Mouse (Mus musculus) forebrain, embryonic 15.5 days (tissue): ENCODE measurements at regions not wholly inside any gene's neighbourhood (a gene's known extent, or its start where the extent isn't known, plus 50 kb on each side); places are given as distances from the start of the nearest gene placed in this dataset.
A peak's percentile ranks its signal among the peaks of the same experiment; 100 is the strongest.

Experiments
- ATAC-seq: fragments of 200-750 bp; cut with Nextera tagmentation; replicated peaks from 2 replicates; pipeline ENCODE4 v1.8.0; 2017; ENCODE audit warnings: mild to moderate bottlenecking, moderate TSS enrichment, moderate library complexity
- H3K27ac ChIP-seq: fragments of 300-500 bp; sonication (generic); replicated peaks from 2 replicates; pipeline ENCODE4 v1.5.1; 2015; ENCODE audit warnings: mild to moderate bottlenecking, inconsistent platforms
- H3K27me3 ChIP-seq: fragments of 300-500 bp; sonication (generic); 2 replicates; pipeline ENCODE4 v1.6.1; 2015; ENCODE audit warnings: inconsistent platforms
- H3K36me3 ChIP-seq: fragments of 300-500 bp; sonication (generic); 2 replicates; pipeline ENCODE4 v1.6.1; 2015; ENCODE audit warnings: mild to moderate bottlenecking, inconsistent platforms
- H3K4me1 ChIP-seq: fragments of 300-500 bp; sonication (generic); 2 replicates; pipeline ENCODE4 v1.6.1; 2015; ENCODE audit warnings: inconsistent platforms
- H3K4me2 ChIP-seq: fragments of 300-500 bp; sonication (generic); replicated peaks from 2 replicates; pipeline ENCODE4 v1.6.1; 2015; ENCODE audit warnings: mild to moderate bottlenecking, inconsistent platforms
- H3K4me3 ChIP-seq: fragments of 300-500 bp; sonication (generic); 2 replicates; pipeline ENCODE4 v1.5.1; 2015; ENCODE audit warnings: mild to moderate bottlenecking, inconsistent platforms
- H3K9ac ChIP-seq: fragments of 300-500 bp; sonication (generic); replicated peaks from 2 replicates; pipeline ENCODE4 v1.6.1; 2015; ENCODE audit warnings: mild to moderate bottlenecking, inconsistent platforms
- H3K9me3 ChIP-seq: fragments of 300-500 bp; sonication (generic); 2 replicates; pipeline ENCODE4 v1.6.1; 2016; ENCODE audit warnings: inconsistent platforms
- WGBS: fragments of 180-500 bp; shearing (Covaris S2); methylation state at CpG from one replicate; pipeline ENCODE4 v1.1.7; 2015; ENCODE audit warnings: mixed read lengths; 5-methylcytosine and 5-hydroxymethylcytosine counted together

GRCm38 (mm10) chr9:111801381-111801780 is 111.2 kb upstream of the Stac start:
- no peak overlapping the region for H3K9ac ChIP-seq
- no peaks in the 10 kb centered on the region for H3K4me1 ChIP-seq
- no peak overlapping the region for H3K4me3 ChIP-seq
- 87% methylated on average over 5 of the region's 5 CpGs for WGBS
- no peak overlapping the region for H3K4me2 ChIP-seq
- no peaks in the 10 kb centered on the region for H3K9me3 ChIP-seq
- no peak for ATAC-seq
- no peaks in the 10 kb centered on the region for H3K36me3 ChIP-seq
- no peaks in the 10 kb centered on the region for H3K27me3 ChIP-seq
- H3K27ac ChIP-seq, result no peak overlapping the region

DNA sequence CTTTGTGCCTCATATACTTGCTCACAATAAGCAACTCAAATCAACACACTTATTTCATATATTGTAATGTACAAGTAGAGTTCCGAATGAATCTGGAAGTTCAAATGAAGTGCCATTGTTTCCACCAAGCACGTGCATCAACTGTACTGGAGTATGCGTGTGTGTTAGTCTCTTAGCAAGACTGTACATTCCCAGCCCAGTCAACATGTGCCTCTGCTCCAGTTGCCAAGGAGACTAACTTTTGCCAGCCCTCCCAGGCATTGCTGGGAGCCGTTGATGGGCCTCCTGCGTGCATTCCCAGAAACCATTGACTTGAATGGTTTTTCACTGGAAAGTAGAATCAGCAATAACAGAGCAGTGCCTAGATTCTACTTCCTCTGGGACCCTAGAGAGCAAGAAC is 110.7 kb upstream of the Stac start:
- Histone ChIP-seq H3K4me2 (no peak overlapping the region), H3K9me3 (no peaks in the 10 kb centered on the region), H3K27me3 (no peaks in the 10 kb centered on the region), H3K4me3 (no peak overlapping the region), H3K36me3 (no peaks in the 10 kb centered on the region), H3K27ac (no peak overlapping the region), H3K9ac (no peak overlapping the region), H3K4me1 (no peaks in the 10 kb centered on the region)
- no peak for ATAC-seq
- WGBS, result 68% methylated on average over 5 of the region's 5 CpGs

DNA sequence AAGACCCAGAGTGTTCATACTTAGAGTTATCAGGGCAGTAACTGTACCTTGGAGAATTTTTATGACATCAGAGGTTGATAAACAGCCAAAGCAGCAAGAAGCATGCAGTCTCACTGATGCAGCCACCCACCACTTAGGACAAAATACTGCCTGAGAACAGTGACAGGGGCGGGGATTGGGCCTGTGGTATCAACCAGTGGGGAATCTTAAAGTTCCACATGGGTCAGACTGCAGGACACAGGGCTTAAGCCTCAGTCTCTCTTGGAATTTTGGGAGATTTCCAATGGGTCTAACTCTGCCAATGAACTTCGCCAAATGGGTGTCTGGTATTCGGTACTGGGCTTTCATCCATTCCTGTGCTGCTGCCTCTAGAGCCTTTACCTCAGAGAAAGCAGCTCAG is 88.8 kb upstream of the Stac start:
- ATAC-seq, result no peak
- no peak overlapping the region for H3K4me2 ChIP-seq
- WGBS, result 78% methylated on average over 3 of the region's 3 CpGs
- H3K4me3 ChIP-seq, result no peak overlapping the region
- H3K36me3 ChIP-seq, result no peaks in the 10 kb centered on the region
- no peak overlapping the region for H3K27ac ChIP-seq
- no peak overlapping the region for H3K9ac ChIP-seq
- no peaks in the 10 kb centered on the region for H3K27me3 ChIP-seq
- H3K9me3 ChIP-seq, result no peaks in the 10 kb centered on the region
- no peaks in the 10 kb centered on the region for H3K4me1 ChIP-seq

- H3K4me2 ChIP-seq, result no peak overlapping the region
- H3K4me1 ChIP-seq, result no peaks in the 10 kb centered on the region
- H3K27me3 ChIP-seq, result no peaks in the 10 kb centered on the region
- no peak overlapping the region for H3K9ac ChIP-seq
- WGBS, result 45% methylated on average over 13 of the region's 13 CpGs
- no peak overlapping the region for H3K4me3 ChIP-seq
- no peaks in the 10 kb centered on the region for H3K36me3 ChIP-seq
- H3K9me3 ChIP-seq, result no peaks in the 10 kb centered on the region
- ATAC-seq, result no peak
- no peak overlapping the region for H3K27ac ChIP-seq
These were observed 87.4 kb upstream of the Stac start for GRCm38 (mm10) chr9:111777433-111778135.

GRCm38 (mm10) chr9:111774229-111774628 is 84.1 kb upstream of the Stac start:
- Histone ChIP-seq H3K27ac (no peak overlapping the region), H3K4me3 (no peak overlapping the region), H3K36me3 (no peaks in the 10 kb centered on the region), H3K9ac (no peak overlapping the region), H3K4me1 (no peaks in the 10 kb centered on the region), H3K9me3 (no peaks in the 10 kb centered on the region), H3K27me3 (no peaks in the 10 kb centered on the region), H3K4me2 (no peak overlapping the region)
- WGBS, result 63% methylated on average over 4 of the region's 4 CpGs
- 0 out of 2 replicates have a peak, but pooled peaks have one; percentile 32 for ATAC-seq

DNA sequence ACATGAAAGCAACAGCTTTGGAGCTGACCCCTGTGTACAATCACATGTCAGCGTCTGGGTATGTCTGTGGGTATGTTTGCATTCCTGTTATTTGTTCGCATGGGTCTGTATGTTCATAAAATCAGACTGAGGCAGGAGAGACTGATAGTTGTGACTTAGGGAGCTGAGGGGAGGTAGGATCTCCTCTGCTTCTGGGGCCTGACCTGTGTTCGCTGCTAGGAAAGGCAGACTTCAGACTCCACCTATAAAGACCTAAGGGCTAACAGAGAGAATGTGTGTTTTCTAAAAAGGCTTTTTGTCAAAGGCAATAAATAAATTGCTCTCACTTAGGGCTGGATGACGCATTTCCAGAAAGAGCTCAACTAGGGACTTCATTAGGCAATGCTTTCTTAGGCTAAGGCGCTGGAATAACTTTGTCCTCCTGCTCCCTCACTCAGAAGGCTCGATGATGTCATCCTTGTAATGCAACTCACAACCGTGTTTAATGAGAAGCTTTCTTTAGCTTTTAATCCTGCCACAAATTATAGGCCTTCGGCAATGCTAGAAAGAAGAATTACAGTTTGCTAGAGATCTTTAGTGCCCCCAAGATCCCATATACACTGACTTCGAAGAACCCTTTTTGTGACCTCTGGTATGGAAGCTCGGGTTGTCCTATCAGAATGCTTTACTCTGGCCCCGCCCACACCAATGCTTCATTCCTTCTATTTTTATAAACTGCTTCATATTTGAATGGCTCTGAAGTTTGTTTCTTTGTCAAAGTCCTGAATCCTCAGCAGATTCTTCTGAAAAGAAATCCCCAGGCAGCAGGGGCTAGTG is 72.7 kb upstream of the Stac start:
- no peaks in the 10 kb centered on the region for H3K36me3 ChIP-seq
- 0 out of 2 replicates have a peak, but pooled peaks cover 8% of the 10 kb centered on the region for H3K4me1 ChIP-seq
- H3K4me2 ChIP-seq, result no peak overlapping the region
- H3K27me3 ChIP-seq, result no peaks in the 10 kb centered on the region
- H3K9me3 ChIP-seq, result no peaks in the 10 kb centered on the region
- 37% methylated on average over 11 of the region's 11 CpGs for WGBS
- H3K4me3 ChIP-seq, result no peak overlapping the region
- peak; percentile 58; the same call in 1 of the 2 replicates for ATAC-seq
- no peak overlapping the region for H3K27ac ChIP-seq
- no peak overlapping the region for H3K9ac ChIP-seq

DNA sequence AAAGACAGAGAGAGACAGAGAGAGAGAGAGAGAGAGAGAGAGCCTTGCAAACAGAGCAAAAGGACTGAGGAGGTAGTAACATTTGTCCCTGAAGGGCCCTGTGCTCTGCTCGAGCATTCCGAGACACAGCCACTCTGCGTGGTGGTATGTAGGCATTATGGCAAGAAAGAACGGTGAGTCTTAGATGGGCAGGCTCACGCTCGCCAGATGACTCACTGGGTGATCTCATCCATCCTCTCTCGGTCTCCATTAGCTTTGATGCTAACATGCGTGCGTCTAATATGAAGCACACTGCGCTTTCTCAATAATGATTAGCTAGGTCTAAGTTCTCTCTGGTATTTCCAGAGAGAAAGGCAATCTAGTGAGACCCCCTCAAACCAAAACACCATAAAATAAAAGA is 65.1 kb upstream of the Stac start:
- Histone ChIP-seq H3K4me3 (no peak overlapping the region), H3K9me3 (no peaks in the 10 kb centered on the region), H3K4me2 (no peak overlapping the region), H3K9ac (no peak overlapping the region), H3K4me1 (no peaks in the 10 kb centered on the region), H3K27ac (no peak overlapping the region), H3K27me3 (no peaks in the 10 kb centered on the region), H3K36me3 (no peaks in the 10 kb centered on the region)
- WGBS, result 59% methylated on average over 10 of the region's 10 CpGs
- no peak for ATAC-seq

DNA sequence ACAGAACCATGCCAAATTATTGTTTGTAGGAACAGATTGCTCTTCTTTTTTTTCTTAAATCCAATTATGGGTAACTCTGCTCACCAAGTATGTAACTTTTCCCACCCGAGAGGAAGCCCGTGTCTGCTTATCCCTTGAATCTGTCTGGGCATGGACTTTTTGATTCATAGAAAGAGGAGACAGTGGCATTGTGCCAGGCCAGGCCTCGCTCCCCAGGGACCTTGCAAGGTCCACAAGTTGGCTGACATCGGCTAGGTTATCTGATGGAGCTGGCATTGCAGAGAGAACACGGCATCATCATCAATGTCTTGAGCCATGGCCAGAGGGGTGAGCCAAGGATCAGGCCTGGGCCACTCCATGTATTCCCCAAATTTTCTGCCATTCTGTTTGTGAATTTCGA is 56.0 kb upstream of the Stac start:
- Histone ChIP-seq H3K9ac (no peak overlapping the region), H3K9me3 (no peaks in the 10 kb centered on the region), H3K27ac (no peak overlapping the region), H3K27me3 (no peaks in the 10 kb centered on the region), H3K4me1 (no peaks in the 10 kb centered on the region), H3K4me3 (no peak overlapping the region), H3K36me3 (no peaks in the 10 kb centered on the region), H3K4me2 (no peak overlapping the region)
- ATAC-seq, result no peak
- 81% methylated on average over 6 of the region's 6 CpGs for WGBS

DNA sequence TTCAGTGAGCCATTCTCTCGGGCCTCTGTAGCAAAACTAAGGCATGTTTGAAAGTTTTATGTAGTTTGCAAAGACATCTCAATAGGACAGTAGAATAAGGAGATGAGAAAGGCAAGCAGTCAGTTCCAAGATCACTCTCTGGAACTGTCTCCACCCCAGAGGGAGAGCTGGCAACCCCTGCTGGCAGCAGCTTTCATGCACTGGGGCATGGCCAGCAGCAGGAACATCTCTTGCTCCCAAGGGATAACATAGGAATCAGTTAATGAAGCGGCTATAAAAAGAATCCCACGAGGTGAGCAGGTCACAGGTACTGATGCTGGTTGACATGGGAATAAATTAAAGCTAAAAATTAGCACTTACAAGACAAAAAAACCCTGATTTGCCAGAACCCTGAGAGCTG is 55.1 kb upstream of the Stac start:
- no peak overlapping the region for H3K27ac ChIP-seq
- H3K36me3 ChIP-seq, result no peaks in the 10 kb centered on the region
- H3K4me1 ChIP-seq, result no peaks in the 10 kb centered on the region
- H3K4me2 ChIP-seq, result no peak overlapping the region
- H3K4me3 ChIP-seq, result no peak overlapping the region
- H3K27me3 ChIP-seq, result no peaks in the 10 kb centered on the region
- no peak for ATAC-seq
- H3K9me3 ChIP-seq, result no peaks in the 10 kb centered on the region
- no peak overlapping the region for H3K9ac ChIP-seq
- WGBS, result 32% methylated on average over 3 of the region's 3 CpGs
